Mouse (Mus musculus) hindbrain, embryonic 11.5 days (tissue): ENCODE data around the gene Gm5475. TPM values are rescaled to one million over a fixed set of nuclear protein-coding genes. Genes with fewer than 3 reads are reported as not detected.

Source experiments
- ATAC-seq: fragments of 200-750 bp; cut with Nextera tagmentation; 2 replicates; pipeline ENCODE4 v1.8.0; 2017; ENCODE audit warnings: mild to moderate bottlenecking, moderate TSS enrichment, moderate library complexity; ENCODE audit not compliant: low FRiP score
- DNase-seq: peaks from one replicate; pipeline ENCODE4 v3.0.0-alpha.2; 2015; ENCODE audit warnings: low spot score
- H3K27ac ChIP-seq: fragments of 300-500 bp; sonication (generic); 2 replicates; pipeline ENCODE4 v1.5.1; 2014; ENCODE audit warnings: mild to moderate bottlenecking, low read depth, low read length
- H3K27me3 ChIP-seq: fragments of 300-500 bp; sonication (generic); 2 replicates; pipeline ENCODE4 v1.6.1; 2014; ENCODE audit warnings: mild to moderate bottlenecking, low read length, moderate library complexity, mixed read lengths; ENCODE audit not compliant: control insufficient read depth, insufficient read depth
- H3K36me3 ChIP-seq: fragments of 300-500 bp; sonication (generic); 2 replicates; pipeline ENCODE4 v1.6.1; 2014; ENCODE audit warnings: mild to moderate bottlenecking, low read length, moderate library complexity, mixed read lengths; ENCODE audit not compliant: control insufficient read depth, insufficient read depth
- H3K4me1 ChIP-seq: fragments of 300-500 bp; sonication (generic); replicated peaks from 2 replicates; pipeline ENCODE4 v1.6.1; 2014; ENCODE audit warnings: low read length, mixed read lengths; ENCODE audit not compliant: control insufficient read depth, insufficient read depth
- H3K4me2 ChIP-seq: fragments of 300-500 bp; sonication (generic); replicated peaks from 2 replicates; pipeline ENCODE4 v1.6.1; 2014; ENCODE audit warnings: mild to moderate bottlenecking, low read depth, low read length
- H3K4me3 ChIP-seq: fragments of 300-500 bp; sonication (generic); 2 replicates; pipeline ENCODE4 v1.5.1; 2014; ENCODE audit warnings: low read depth, low read length
- H3K9ac ChIP-seq: fragments of 300-500 bp; sonication (generic); 2 replicates; pipeline ENCODE4 v1.6.1; 2014; ENCODE audit warnings: low read depth, low read length
- H3K9me3 ChIP-seq: fragments of 300-500 bp; sonication (generic); 2 replicates; pipeline ENCODE4 v1.6.1; 2016; ENCODE audit warnings: low read length; ENCODE audit not compliant: control insufficient read depth
- WGBS: fragments of 180-500 bp; shearing (Covaris S2); extraction: QIAGEN DNeasy Blood & Tissue Kit; methylation state at CpG from one replicate; pipeline ENCODE4 v1.1.7; 2014; 5-methylcytosine and 5-hydroxymethylcytosine counted together
- polyA plus RNA-seq: library from polyadenylated mRNA; unstranded; fragments of >200 nt; fragmentation: Nextera tagmentation; extraction: Ambion mirVana; gene quantifications from 2 replicates; pipeline ENCODE4 v1.2.1, GENCODE M21; 2014

Gm5475 gene
- polyA plus RNA-seq, 1 experiment from 2014 or later: not detected

- Histone ChIP-seq H3K36me3 (no peaks in the 10 kb centered on the region), H3K27ac (no peak overlapping the region), H3K27me3 (no peaks in the 10 kb centered on the region), H3K4me2 (no peak overlapping the region), H3K9ac (no peak overlapping the region), H3K4me3 (no peak overlapping the region), H3K9me3 (no peaks in the 10 kb centered on the region), H3K4me1 (peaks cover 2% of the 10 kb centered on the region; the same call in 1 of the 2 replicates)
- no peak for DNase-seq
- WGBS: 94% methylated on average over 9 of the region's 9 CpGs
- ATAC-seq: no peak
Observed at GRCm38 (mm10) chr15:100417854-100418450, 4.0 kb upstream of the Gm5475 start.

DNA sequence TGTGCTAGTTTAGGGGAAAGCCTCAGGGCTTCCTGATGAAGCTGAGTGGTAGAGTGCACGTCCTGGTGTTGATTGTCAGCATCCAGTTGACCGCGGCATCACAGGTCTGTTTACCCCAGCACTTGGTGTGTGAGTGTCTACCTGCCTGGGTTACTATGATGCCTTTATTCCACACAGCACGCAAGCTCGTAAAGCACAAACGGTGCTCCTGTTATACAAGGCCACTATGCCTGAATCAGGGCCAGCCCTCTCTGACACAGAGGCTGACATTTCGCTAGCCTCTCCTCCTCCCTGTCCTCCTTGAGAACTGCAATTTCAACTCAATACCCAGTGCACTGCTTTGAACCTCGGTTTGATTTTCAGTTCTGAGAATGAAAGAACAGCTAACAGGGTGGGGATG, 2.6 kb upstream of the Gm5475 start:
- Histone ChIP-seq H3K9me3 (no peaks in the 10 kb centered on the region), H3K4me3 (no peak overlapping the region), H3K4me1 (peaks cover 3% of the 10 kb centered on the region), H3K27me3 (peaks cover 4% of the 10 kb centered on the region), H3K4me2 (no peak overlapping the region), H3K27ac (no peak overlapping the region), H3K36me3 (no peaks in the 10 kb centered on the region), H3K9ac (no peak overlapping the region)
- no peak for ATAC-seq
- WGBS: 83% methylated on average over 8 of the region's 8 CpGs
- DNase-seq: no peak

DNA sequence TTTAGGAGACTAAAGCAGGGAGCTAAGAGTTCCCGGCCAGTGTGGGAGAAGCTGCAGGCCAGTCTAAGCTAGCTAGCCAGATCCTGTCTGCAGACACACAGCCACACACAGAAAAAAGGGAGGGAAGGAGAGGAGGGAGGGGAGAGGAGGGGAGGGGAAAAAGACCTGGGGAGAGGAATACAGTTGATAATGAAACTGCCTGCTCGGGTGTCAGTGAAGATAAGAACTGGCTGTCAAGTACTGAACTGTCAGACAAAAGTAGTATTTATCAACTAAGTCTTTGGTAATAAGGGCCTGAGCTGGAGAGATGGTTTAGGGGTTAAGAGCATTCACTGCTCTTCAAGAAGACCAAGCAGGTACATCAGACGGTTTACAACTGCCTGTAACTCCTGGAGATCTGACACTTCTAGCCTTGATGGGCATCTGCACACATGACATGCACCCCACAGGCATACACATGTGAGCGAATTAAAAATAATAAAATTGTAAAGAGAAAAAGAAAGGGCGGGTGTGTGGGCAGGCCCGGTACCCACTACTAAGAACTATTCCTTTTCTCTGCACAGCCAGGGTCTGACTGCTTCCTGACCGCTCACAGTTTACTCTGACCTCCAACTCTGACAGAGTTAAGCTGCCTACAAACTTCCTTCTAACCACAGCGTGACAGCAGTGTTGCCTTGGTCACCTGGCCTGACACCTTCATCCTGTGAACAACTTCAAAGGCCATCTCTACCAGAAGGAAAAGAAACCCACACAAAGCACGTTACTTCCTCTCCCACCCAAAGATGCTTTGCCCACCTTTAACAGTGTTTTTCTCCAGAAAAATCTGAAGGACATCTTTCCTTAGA, 1.8 kb upstream of the Gm5475 start:
- ATAC-seq (no peak), DNase-seq (no peak)
- Histone ChIP-seq H3K4me2 (no peak overlapping the region), H3K27me3 (peaks cover 11% of the 10 kb centered on the region), H3K36me3 (no peaks in the 10 kb centered on the region), H3K4me3 (no peak overlapping the region), H3K27ac (no peak overlapping the region), H3K9me3 (no peaks in the 10 kb centered on the region), H3K4me1 (peaks cover 4% of the 10 kb centered on the region), H3K9ac (no peak overlapping the region)
- WGBS: 72% methylated on average over 9 of the region's 9 CpGs

GRCm38 (mm10) chr15:100421059-100421757, 739 bp upstream of the Gm5475 start:
- Histone ChIP-seq H3K9ac (no peak overlapping the region; the same call in 1 of the 2 replicates), H3K27ac (no peak overlapping the region), H3K27me3 (peaks cover 14% of the 10 kb centered on the region), H3K9me3 (no peaks in the 10 kb centered on the region), H3K36me3 (no peaks in the 10 kb centered on the region), H3K4me1 (peaks cover 4% of the 10 kb centered on the region), H3K4me3 (peak overlapping the region; percentile 98; the same call in 1 of the 2 replicates), H3K4me2 (peak overlapping the region; percentile 66)
- WGBS: 44% methylated on average over 8 of the region's 8 CpGs
- DNase-seq (no peak), ATAC-seq (no peak)

DNA sequence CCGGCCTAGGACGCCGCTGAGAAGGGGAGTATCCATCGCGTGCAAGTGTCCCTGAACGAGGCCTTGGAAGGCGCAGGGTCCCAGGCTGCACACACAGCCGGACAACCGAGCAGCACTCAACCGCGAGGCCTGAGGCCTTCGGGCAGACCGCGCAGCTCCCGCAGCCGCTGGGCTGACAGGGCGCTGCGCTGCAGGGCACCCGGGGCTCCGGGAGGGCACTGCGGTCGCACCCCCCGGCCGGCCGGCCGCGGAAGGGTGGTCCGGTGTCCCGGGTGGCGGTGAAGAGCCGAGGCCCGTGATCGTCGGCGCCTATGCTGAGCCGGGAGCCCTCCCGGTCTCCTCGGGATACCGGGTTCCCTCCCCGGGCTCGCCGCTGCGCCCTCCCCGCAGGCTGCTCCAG, 529 bp downstream of the Gm5475 start:
- peak; percentile 77 for ATAC-seq

GRCm38 (mm10) chr15:100422899-100423860, 1.2 kb downstream of the Gm5475 start:
- H3K36me3 ChIP-seq: no peaks in the 10 kb centered on the region
- peak overlapping the region; percentile 98 for H3K4me3 ChIP-seq
- no peaks in the 10 kb centered on the region for H3K9me3 ChIP-seq
- peak overlapping the region; percentile 92 for H3K9ac ChIP-seq
- peak; percentile 99 for ATAC-seq
- 2% methylated on average over 53 of the region's 65 CpGs for WGBS
- no peak overlapping the region for H3K27ac ChIP-seq
- H3K4me1 ChIP-seq: peaks cover 4% of the 10 kb centered on the region; the same call in 1 of the 2 replicates
- H3K4me2 ChIP-seq: peak overlapping the region; percentile 87
- peaks cover 14% of the 10 kb centered on the region for H3K27me3 ChIP-seq
- peak; percentile 94 for DNase-seq

More for the DNA sequence above, 529 bp downstream of the Gm5475 start:
- Histone ChIP-seq H3K27ac (no peak overlapping the region), H3K4me3 (peak overlapping the region; percentile 98), H3K4me2 (peak overlapping the region; percentile 66), H3K36me3 (no peaks in the 10 kb centered on the region), H3K4me1 (peaks cover 4% of the 10 kb centered on the region), H3K9me3 (no peaks in the 10 kb centered on the region), H3K27me3 (peaks cover 14% of the 10 kb centered on the region), H3K9ac (peak overlapping the region; percentile 92)
- peak; percentile 62 for DNase-seq
- 0% methylated on average over 30 of the region's 44 CpGs for WGBS

GRCm38 (mm10) chr15:100423916-100424315, 2.0 kb downstream of the Gm5475 start:
- peak; percentile 44 for DNase-seq
- WGBS: 2% methylated on average over 14 of the region's 14 CpGs
- ATAC-seq: no peak
- peak overlapping the region; percentile 87 for H3K4me2 ChIP-seq
- H3K9me3 ChIP-seq: no peaks in the 10 kb centered on the region
- peak overlapping the region; percentile 98; the same call in 1 of the 2 replicates for H3K4me3 ChIP-seq
- no peak overlapping the region for H3K27ac ChIP-seq
- H3K36me3 ChIP-seq: no peaks in the 10 kb centered on the region
- peaks cover 4% of the 10 kb centered on the region; the same call in 1 of the 2 replicates for H3K4me1 ChIP-seq
- peaks cover 14% of the 10 kb centered on the region for H3K27me3 ChIP-seq
- no peak overlapping the region for H3K9ac ChIP-seq
